Mouse (Mus musculus): Measurements from ENCODE around the gene Gsx2.

- TF ChIP-seq CTCF (IDR thresholded peaks at IDR 0.05; ENCODE audit: low read depth, low read length) (no peak), EP300 (IDR thresholded peaks at IDR 0.05; ENCODE audit: insufficient read depth, low read depth, low read length) (no peak), POLR2A (IDR thresholded peaks at IDR 0.05; ENCODE audit: insufficient read depth, low read length) (no peak)
Observed at GRCm38 (mm10) chr5:75073684-75074083, 1.7 kb upstream of the Gsx2 start.

All from ES-Bruce4 (cell line).